Mouse (Mus musculus) layer of hippocampus, postnatal 14 days (tissue): ENCODE measurements around the gene Slc22a15. TPM values are rescaled to one million over a fixed set of nuclear protein-coding genes. Genes with fewer than 3 reads are reported as not detected.
"Not testable (repeated sequence)": the region's sequence is repeated elsewhere in the genome, so short reads cannot be mapped to it uniquely, and the experiment has no call there.

Source experiments
- DNase-seq, 2 experiments: peaks; one replicate each; pipeline ENCODE4 v3.0.0; 2021 to 2022; ENCODE audit warnings: low spot score in 2 of 2, mixed read lengths in 1 of 2
- total RNA-seq, 2 experiments: library from RNA; stranded (reverse); gene quantifications; 2 replicates each; pipeline ENCODE4 v1.2.3; 2021

Gene Slc22a15
- total RNA-seq, 2 experiments from 2014 or later: 10.6 to 12.3 TPM

DNA sequence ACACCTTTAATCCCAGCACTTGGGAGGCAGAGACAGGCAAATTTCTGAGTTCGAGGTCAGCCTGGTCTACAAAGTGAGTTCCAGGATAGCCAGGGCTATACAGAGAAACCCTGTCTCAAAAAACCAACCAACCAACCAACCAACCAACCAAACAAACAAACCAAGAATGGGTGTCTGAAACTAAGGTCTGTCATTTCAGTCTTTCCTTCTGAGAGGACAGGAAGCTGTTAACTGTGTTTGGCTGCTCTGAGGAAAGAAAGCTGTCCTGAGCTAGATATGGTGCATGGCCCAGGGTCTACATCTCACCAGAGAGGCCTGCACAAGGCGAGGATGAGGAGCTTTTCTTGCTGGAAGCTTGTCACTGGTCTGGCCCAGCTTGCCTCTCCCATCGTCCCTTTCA is 103.5 kb downstream of the Slc22a15 start:
- not testable (repeated sequence) for DNase-seq

DNA sequence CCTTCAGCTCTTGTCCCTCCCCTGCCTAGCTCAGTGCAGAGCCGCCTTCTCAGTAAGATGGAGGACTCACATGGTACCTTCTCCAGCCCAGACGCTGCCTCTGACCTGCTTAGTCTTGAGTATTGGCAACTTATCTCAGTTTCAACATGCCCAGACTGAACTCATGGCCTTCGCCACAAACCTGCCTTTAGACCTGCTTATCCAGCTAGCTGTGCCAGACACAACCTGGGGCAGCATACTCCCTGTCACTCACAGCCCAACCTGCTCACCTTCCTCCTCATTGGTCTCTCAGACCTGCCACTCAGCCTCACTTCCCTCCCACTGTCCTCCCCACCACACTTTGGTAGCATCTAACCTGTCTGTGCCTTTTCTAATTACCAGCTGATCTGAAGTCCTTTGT is 108.2 kb downstream of the Slc22a15 start:
- no peak for DNase-seq

DNA sequence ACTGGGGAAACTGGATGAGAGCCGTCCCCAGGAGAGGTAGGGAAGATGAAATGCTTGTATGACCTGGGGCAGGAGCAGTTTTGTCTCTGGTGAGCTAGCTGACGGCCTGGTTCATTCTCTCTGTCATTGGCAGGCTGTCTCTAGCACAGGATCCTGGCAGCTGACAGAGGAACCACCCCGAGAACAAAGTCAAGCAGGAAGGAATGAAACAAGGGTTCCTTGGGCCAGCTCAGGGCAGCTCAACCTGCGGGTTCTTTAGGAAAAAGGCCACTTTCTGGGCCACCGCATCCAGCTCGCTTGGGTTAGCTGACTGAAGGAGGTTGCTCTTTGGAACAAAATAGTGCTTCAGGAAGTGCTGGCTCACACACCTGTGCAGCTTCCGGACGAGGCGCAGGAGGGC is 109.5 kb downstream of the Slc22a15 start:
- no peak for DNase-seq

- peak; percentile 76 to 84 for DNase-seq
Observed at GRCm38 (mm10) chr3:101812341-101812962, 111.8 kb downstream of the Slc22a15 start.

GRCm38 (mm10) chr3:101811931-101812330 is 112.3 kb downstream of the Slc22a15 start:
- DNase-seq: no peak

DNA sequence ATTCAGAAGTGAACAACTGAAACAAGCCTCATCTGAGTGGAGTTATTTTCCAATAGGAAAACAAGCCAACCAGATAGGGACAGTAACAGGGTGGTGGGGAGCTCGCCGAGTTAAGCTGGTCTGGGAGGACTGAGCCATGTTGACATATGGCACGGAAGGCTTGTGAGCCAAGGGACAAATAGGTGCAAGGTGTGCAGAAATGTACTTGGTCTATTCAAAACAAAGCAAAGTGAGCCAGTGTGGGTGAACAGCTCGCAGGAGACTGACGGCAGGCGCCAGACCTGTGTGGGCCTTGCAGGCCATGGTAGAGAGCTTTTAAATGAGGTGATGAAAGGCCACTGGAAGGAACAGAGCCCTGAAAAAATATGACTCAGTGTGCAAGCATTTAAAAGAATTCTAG is 116.6 kb downstream of the Slc22a15 start:
- no peak for DNase-seq

DNA sequence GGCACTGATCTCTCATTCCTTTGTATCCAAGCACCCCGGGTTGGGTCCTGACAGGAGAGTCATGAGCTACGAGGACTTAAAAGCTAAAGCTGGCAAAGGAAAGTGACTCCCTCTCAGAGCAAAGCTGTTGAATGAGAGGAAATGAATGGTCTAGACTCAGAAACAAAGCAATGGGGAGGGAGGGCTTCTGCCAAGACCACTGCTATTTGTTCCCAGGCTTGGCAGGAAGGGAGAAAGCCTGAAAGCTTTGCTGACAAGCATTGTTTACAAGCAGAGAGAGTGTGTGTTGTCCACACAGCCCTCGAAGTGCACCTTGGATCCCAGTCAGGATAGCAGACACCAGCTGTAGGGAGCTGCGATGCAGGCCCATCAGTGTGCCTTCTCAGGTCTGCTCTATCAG is 117.3 kb downstream of the Slc22a15 start:
- DNase-seq: peak in 1 of 2 experiments; percentile 65

DNA sequence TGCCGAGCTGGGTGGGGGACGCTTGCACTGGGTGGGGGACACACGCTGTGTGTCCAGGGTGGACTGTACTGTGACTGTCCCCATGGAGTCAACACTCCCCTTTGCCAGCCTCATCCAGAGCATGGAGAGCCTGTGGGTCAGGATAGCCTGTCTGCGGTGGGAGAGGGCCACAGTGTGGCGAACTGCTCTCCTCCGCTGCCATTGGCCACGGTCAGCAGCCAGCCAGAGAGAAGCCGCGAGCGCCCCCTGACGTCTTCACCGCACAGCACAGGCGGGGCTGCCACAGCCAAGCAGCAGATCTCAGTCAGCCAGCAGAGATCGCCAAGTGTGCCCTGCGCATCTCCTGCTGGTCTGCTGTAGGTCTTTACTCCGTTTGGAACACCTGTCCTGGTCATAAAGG is 118.1 kb downstream of the Slc22a15 start:
- peak; percentile 89 to 91 for DNase-seq

Other genes starting within 250 kb of the Slc22a15 start
- gene Mab21l3, start 75.5 kb downstream of the Slc22a15 start, total RNA-seq: under 1 TPM in 1 of 2 experiments, not detected in 1; 0.18 TPM
- gene Nhlh2, start 85.6 kb upstream of the Slc22a15 start, total RNA-seq: 1 to 10 TPM; 3.2 to 4.0 TPM
- gene Casq2, start 162.0 kb upstream of the Slc22a15 start, total RNA-seq: 1 to 10 TPM; 1.2 to 1.3 TPM